Mouse (Mus musculus) heart, embryonic 15.5 days (tissue): ENCODE measurements at regions not wholly inside any gene's neighbourhood (a gene's known extent, or its start where the extent isn't known, plus 50 kb on each side); places are given as distances from the start of the nearest gene placed in this dataset.
A peak's percentile ranks its signal among the peaks of the same experiment; 100 is the strongest.
"Not testable (repeated sequence)": the region's sequence is repeated elsewhere in the genome, so short reads cannot be mapped to it uniquely, and the experiment has no call there.

ENCODE experiments used
- ATAC-seq: fragments of 200-750 bp; cut with Nextera tagmentation; replicated peaks from 2 replicates; pipeline ENCODE4 v1.8.0; 2017; ENCODE audit warnings: low read depth, moderate TSS enrichment; ENCODE audit not compliant: insufficient number of reproducible peaks, insufficient read depth, low FRiP score
- H3K27ac ChIP-seq: fragments of 300-500 bp; sonication (generic); 2 replicates; pipeline ENCODE4 v1.5.1; 2015; ENCODE audit warnings: mild to moderate bottlenecking, inconsistent platforms
- H3K27me3 ChIP-seq: fragments of 300-500 bp; sonication (generic); 2 replicates; pipeline ENCODE4 v1.6.1; 2015; ENCODE audit warnings: inconsistent platforms
- H3K36me3 ChIP-seq: fragments of 300-500 bp; sonication (generic); 2 replicates; pipeline ENCODE4 v1.6.1; 2015; ENCODE audit warnings: mild to moderate bottlenecking, inconsistent platforms
- H3K4me1 ChIP-seq: fragments of 300-500 bp; sonication (generic); replicated peaks from 2 replicates; pipeline ENCODE4 v1.6.1; 2015; ENCODE audit warnings: inconsistent platforms
- H3K4me2 ChIP-seq: fragments of 300-500 bp; sonication (generic); 2 replicates; pipeline ENCODE4 v1.6.1; 2015; ENCODE audit warnings: inconsistent platforms, mild to moderate bottlenecking, moderate library complexity
- H3K4me3 ChIP-seq: fragments of 300-500 bp; sonication (generic); 2 replicates; pipeline ENCODE4 v1.5.1; 2015; ENCODE audit warnings: mild to moderate bottlenecking, inconsistent platforms
- H3K9ac ChIP-seq: fragments of 300-500 bp; sonication (generic); 2 replicates; pipeline ENCODE4 v1.6.1; 2015; ENCODE audit warnings: mild to moderate bottlenecking, inconsistent platforms
- H3K9me3 ChIP-seq: fragments of 300-500 bp; sonication (generic); replicated peaks from 2 replicates; pipeline ENCODE4 v1.6.1; 2016; ENCODE audit warnings: inconsistent platforms
- WGBS: fragments of 180-500 bp; shearing (Covaris S2); methylation state at CpG from one replicate; pipeline ENCODE4 v1.1.7; 2015; ENCODE audit warnings: mixed read lengths; 5-methylcytosine and 5-hydroxymethylcytosine counted together

DNA sequence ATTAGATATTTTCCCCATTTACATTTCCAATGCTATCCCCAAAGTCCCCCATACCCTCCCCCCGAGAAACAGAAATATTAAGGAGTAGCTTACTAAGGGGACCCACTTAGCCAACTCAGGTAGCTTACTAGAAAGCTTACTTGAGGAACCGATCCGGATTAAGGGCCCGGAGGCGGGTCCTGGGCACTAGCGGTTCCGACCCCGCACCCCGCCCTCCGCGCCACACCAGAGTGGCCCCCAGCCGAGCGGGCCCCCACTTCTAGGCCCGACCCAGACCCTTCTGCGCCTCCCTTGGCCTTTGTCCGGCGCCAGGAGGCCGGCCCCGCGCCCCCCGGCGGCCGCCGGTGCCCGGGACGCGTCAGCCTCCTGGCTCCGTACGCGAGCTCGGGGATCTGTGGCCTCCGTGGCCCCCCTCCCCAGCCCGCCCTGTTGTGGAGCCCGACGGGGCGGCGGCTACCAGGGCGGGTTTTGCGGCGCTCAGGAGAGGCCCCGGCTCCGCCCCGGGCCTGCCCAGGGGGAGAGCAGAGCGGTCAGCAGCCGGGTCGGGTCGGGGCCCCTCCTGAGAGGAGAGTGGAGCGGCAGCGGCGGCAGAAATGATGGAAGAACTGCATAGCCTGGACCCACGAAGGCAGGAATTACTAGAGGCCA is 106.5 kb downstream of the Zfp600 start:
- 8% methylated on average over 41 of the region's 51 CpGs for WGBS
- not testable (repeated sequence) for H3K4me1 ChIP-seq, H3K36me3 ChIP-seq, H3K27me3 ChIP-seq, H3K9ac ChIP-seq, H3K27ac ChIP-seq, H3K9me3 ChIP-seq
- peak; percentile 84 for ATAC-seq
- Histone ChIP-seq H3K4me3 (peak overlapping the region; percentile 45), H3K4me2 (peak overlapping the region; percentile 61)

DNA sequence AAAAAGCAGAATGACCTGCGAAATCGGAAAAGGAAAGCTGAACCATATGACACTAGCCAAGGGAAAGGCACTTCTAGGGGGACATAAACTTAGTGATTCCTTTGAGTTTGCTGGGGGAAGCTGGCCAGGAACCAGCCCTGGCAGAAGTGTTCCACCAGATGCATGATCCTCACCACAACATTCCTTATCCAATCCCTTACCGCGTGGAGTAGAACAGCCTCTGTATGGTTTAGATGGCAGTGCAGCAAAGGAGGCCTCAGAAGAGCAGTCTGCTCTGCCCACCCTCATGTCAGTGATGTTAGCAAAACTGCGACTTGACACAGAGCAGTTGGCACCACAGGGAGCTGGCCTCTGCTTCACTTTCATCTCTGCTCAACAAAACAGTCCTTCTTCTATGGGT is 107.2 kb downstream of the Zfp600 start:
- WGBS: 49% methylated on average over 2 of the region's 5 CpGs

DNA sequence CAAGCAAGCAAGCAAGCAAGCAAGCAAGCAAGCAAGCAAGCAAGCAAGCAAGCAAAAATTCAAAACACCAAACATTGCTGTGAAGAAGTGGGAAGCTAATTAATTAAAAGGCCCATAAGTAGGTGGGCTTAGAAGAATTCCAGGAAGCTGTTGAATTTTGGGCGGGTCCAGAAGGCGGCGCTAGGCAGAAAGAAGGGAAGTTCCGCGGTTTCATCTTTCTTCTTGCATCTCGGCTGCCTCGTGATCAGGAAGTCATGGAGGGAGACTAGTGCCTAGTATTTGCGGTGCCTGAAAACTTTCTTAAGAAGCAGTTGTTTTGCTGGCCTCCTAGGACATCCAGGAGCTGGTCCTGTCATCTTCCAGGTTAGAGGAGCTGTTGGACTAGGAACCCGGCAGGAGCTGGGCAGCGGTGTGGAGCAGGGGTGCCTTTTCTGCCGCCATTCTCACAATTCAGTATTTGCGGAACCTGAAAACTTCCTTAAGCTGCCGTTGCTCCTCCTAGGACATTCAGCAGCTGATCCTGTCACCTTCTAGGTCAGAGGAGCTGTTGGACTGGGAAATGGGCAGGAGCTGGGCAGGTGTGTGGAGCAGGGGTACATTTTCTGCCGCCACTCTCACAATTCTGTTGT is 113.6 kb downstream of the Zfp600 start:
- H3K36me3 ChIP-seq, H3K4me3 ChIP-seq, H3K4me2 ChIP-seq, H3K27me3 ChIP-seq, H3K9ac ChIP-seq, H3K27ac ChIP-seq, ATAC-seq, H3K4me1 ChIP-seq, H3K9me3 ChIP-seq: not testable (repeated sequence)
- WGBS: no CpG with 5 or more reads among the region's 14 CpGs

More for the DNA sequence above, 107.2 kb downstream of the Zfp600 start:
- H3K4me1 ChIP-seq, H3K27me3 ChIP-seq, H3K9ac ChIP-seq, ATAC-seq, H3K36me3 ChIP-seq, H3K27ac ChIP-seq, H3K9me3 ChIP-seq: not testable (repeated sequence)
- Histone ChIP-seq H3K4me3 (peak overlapping the region; percentile 45), H3K4me2 (peak overlapping the region; percentile 61)
